21 mouse cellular contexts compared by ENCODE assay signal in genomic region chr15:80047242-80047641, GRCm38 (mm10). TPM values are rescaled to one million over a fixed set of nuclear protein-coding genes. Genes with fewer than 3 reads are reported as not detected.
DNase-seq lines count a peak whose midpoint lies in the region; ATAC-seq and TF ChIP-seq lines count a peak whose summit lies in the region.
"Had no signal": no experiment of that assay in that cellular context is flagged by ENCODE, and none has a peak within 500 bp of the region (broad histone marks: within the 10 kb centered on the region; RNA-seq: fewer than 3 reads in every experiment).

No protein-coding gene starts in this region.

- no peak overlapping the region for H3K27ac ChIP-seq in liver, embryonic 12.5 days
- no peak overlapping the region for H3K27ac ChIP-seq in liver, embryonic 11.5 days (ENCODE audit: low read depth, low read length)
- H3K27ac ChIP-seq in liver, postnatal 0 days (ENCODE audit: low read depth) = no peak overlapping the region

- TF ChIP-seq EP300 in liver, postnatal 0 days (IDR thresholded peaks at IDR 0.05; ENCODE audit: low read depth) = no peak

- TF ChIP-seq CTCF in liver, postnatal 0 days (IDR thresholded peaks at IDR 0.05; ENCODE audit: low read depth) = no peak

- 63% methylated on average over 2 of the region's 2 CpGs for WGBS in liver, embryonic 12.5 days (ENCODE audit: insufficient replicate concordance)
- 69% methylated on average over 2 of the region's 2 CpGs for WGBS in liver, embryonic 11.5 days
- WGBS in liver, postnatal 0 days (ENCODE audit: insufficient replicate concordance) = 57% methylated on average over 2 of the region's 2 CpGs

- no peak overlapping the region for H3K4me3 ChIP-seq in liver, embryonic 12.5 days
- no peak overlapping the region for H3K4me3 ChIP-seq in liver, embryonic 11.5 days (ENCODE audit: low read depth, low read length)
- H3K4me3 ChIP-seq in liver, postnatal 0 days (ENCODE audit: low read depth, low read length) = no peak overlapping the region

- no peaks in the 10 kb centered on the region for H3K36me3 ChIP-seq in liver, embryonic 12.5 days
- no peaks in the 10 kb centered on the region for H3K36me3 ChIP-seq in liver, embryonic 11.5 days (ENCODE audit: control insufficient read depth, insufficient read depth, low read length)
- no peaks in the 10 kb centered on the region for H3K36me3 ChIP-seq in liver, postnatal 0 days (replicated peaks; ENCODE audit: insufficient read depth, low read length)
- H3K36me3 ChIP-seq: G1E had no signal

- DNase-seq in liver, embryonic 11.5 days (ENCODE audit: low spot score) = no peak
- no peak for DNase-seq in liver, postnatal 0 days
- DNase-seq in liver = no peak
- peak; percentile 56 for DNase-seq in 3T3-L1 (ENCODE audit: low read depth, low spot score)
- DNase-seq in ovary, postnatal 10 days (ENCODE audit: low spot score) = no peak
- DNase-seq: adrenal gland, adult 2 months; adrenal gland, adult 8-10 months; adrenal gland, postnatal 10 days; adrenal gland, postnatal 14 days; adrenal gland, postnatal 25 days; adrenal gland, postnatal 36 days; B cell, adult 2 months; cerebellum, adult 11 months; cerebellum, adult 11-12 months; cerebellum, adult 18-20 months; cerebellum, adult 2 months had no signal

- H3K27me3 ChIP-seq in liver, embryonic 12.5 days (replicated peaks) = peaks cover 21% of the 10 kb centered on the region
- H3K27me3 ChIP-seq in liver, embryonic 11.5 days (replicated peaks; ENCODE audit: control insufficient read depth, insufficient read depth, low read length) = no peaks in the 10 kb centered on the region
- no peaks in the 10 kb centered on the region for H3K27me3 ChIP-seq in liver, postnatal 0 days (ENCODE audit: insufficient read depth, low read length)
- H3K27me3 ChIP-seq: Patski had no signal

- H3K9me3 ChIP-seq in liver, embryonic 12.5 days (replicated peaks) = peaks cover 5% of the 10 kb centered on the region; the same call in 1 of the 2 replicates
- no peaks in the 10 kb centered on the region for H3K9me3 ChIP-seq in liver, embryonic 11.5 days (ENCODE audit: control insufficient read depth, low read length)
- no peaks in the 10 kb centered on the region for H3K9me3 ChIP-seq in liver, postnatal 0 days (ENCODE audit: low read length)

- peak overlapping the region; percentile 41; the same call in 1 of the 2 replicates for H3K9ac ChIP-seq in liver, embryonic 12.5 days
- H3K9ac ChIP-seq in liver, embryonic 11.5 days (ENCODE audit: low read depth, low read length) = no peak overlapping the region
- no peak overlapping the region for H3K9ac ChIP-seq in liver, postnatal 0 days (replicated peaks)

- H3K4me2 ChIP-seq in liver, embryonic 12.5 days = no peak overlapping the region
- H3K4me2 ChIP-seq in liver, embryonic 11.5 days = no peak overlapping the region
- H3K4me2 ChIP-seq in liver, postnatal 0 days (ENCODE audit: low read depth, low read length) = no peak overlapping the region

- H3K4me1 ChIP-seq in liver, embryonic 12.5 days = peaks cover 35% of the 10 kb centered on the region
- H3K4me1 ChIP-seq in liver, embryonic 11.5 days (replicated peaks; ENCODE audit: control insufficient read depth, insufficient read depth, low read length) = peaks cover 15% of the 10 kb centered on the region
- peaks cover 4% of the 10 kb centered on the region; the same call in 1 of the 2 replicates for H3K4me1 ChIP-seq in liver, postnatal 0 days (ENCODE audit: insufficient read depth)

- no peak for ATAC-seq in liver, embryonic 12.5 days
- ATAC-seq in liver, embryonic 11.5 days (replicated peaks; ENCODE audit: low FRiP score) = no peak
- peak; percentile 70 for ATAC-seq in liver, postnatal 0 days
- ATAC-seq: activated CD4-positive, CD25-positive, alpha-beta regulatory T cell, adult 4 months; CD4-positive, CD25-positive, alpha-beta regulatory T cell, adult 4 months; Patski had no signal

RNA-seq across cellular contexts. Expression of gene Pdgfb, which starts 32.5 kb away (rescaled TPM):
- 1.6 and 2.2 TPM in 2 replicates for polyA plus RNA-seq in liver, embryonic 12.5 days (2016; fragmentation: Nextera tagmentation; extraction: Ambion mirVana)
- polyA plus RNA-seq in liver, embryonic 11.5 days (2014; fragmentation: Nextera tagmentation; extraction: Ambion mirVana) = 2.4 and 2.7 TPM in 2 replicates
- 0.77 and 0.85 TPM in 2 replicates for polyA plus RNA-seq in liver, postnatal 0 days (2015; fragmentation: Nextera tagmentation; extraction: Ambion mirVana)
- polyA plus RNA-seq: G1E had no signal

RNA-seq across cellular contexts. Expression of gene Syngr1, which starts 43.9 kb away (rescaled TPM):
- 20.4 and 21.9 TPM in 2 replicates for polyA plus RNA-seq in liver, embryonic 12.5 days (2016; fragmentation: Nextera tagmentation; extraction: Ambion mirVana)
- 32.2 and 38.6 TPM in 2 replicates for polyA plus RNA-seq in liver, embryonic 11.5 days (2014; fragmentation: Nextera tagmentation; extraction: Ambion mirVana)
- polyA plus RNA-seq in liver, postnatal 0 days (2015; fragmentation: Nextera tagmentation; extraction: Ambion mirVana) = 10.3 and 10.4 TPM in 2 replicates

RNA-seq across cellular contexts. Expression of gene Rpl3, which starts 44.4 kb away (rescaled TPM):
- polyA plus RNA-seq in liver, embryonic 12.5 days (2016; fragmentation: Nextera tagmentation; extraction: Ambion mirVana) = 912 and 924 TPM in 2 replicates
- 1,449 and 1,469 TPM in 2 replicates for polyA plus RNA-seq in liver, embryonic 11.5 days (2014; fragmentation: Nextera tagmentation; extraction: Ambion mirVana)
- 394 and 407 TPM in 2 replicates for polyA plus RNA-seq in liver, postnatal 0 days (2015; fragmentation: Nextera tagmentation; extraction: Ambion mirVana)
